Mouse (Mus musculus) C2C12 (cell line): ENCODE results near the gene Sptbn1. TPM values are rescaled to one million over a fixed set of nuclear protein-coding genes. Genes with fewer than 3 reads are reported as not detected.

Source experiments
- H3K27me3 ChIP-seq: one replicate; pipeline ENCODE4 v1.6.1; 2011; ENCODE audit not compliant: control insufficient read depth, insufficient read depth, insufficient read length
- H3K36me3 ChIP-seq: one replicate; pipeline ENCODE4 v1.6.1; 2011; ENCODE audit not compliant: control insufficient read depth, insufficient read depth
- H3K4me3 ChIP-seq: one replicate; pipeline ENCODE4 v1.5.1; 2011; ENCODE audit warnings: mild to moderate bottlenecking, control low read depth; ENCODE audit not compliant: poor library complexity, insufficient read depth, severe bottlenecking
- H3K79me2 ChIP-seq: one replicate; pipeline ENCODE4 v1.6.1; 2011; ENCODE audit not compliant: control insufficient read depth, insufficient read depth
- H3K79me3 ChIP-seq: one replicate; pipeline ENCODE4 v1.6.1; 2011; ENCODE audit warnings: low read depth, control low read depth
- H3ac ChIP-seq: one replicate; pipeline ENCODE3; 2011; ENCODE audit warnings: low read depth; ENCODE audit not compliant: control insufficient read depth, insufficient read length
- CEBPB ChIP-seq: IDR thresholded peaks from one replicate; pipeline ENCODE4 v1.6.1; 2011; ENCODE audit warnings: low read depth, mild to moderate bottlenecking, control low read depth, moderate library complexity
- CTCF ChIP-seq: IDR thresholded peaks from one replicate; pipeline ENCODE4 v1.5.1; 2011; ENCODE audit not compliant: control insufficient read depth, insufficient read depth, insufficient read length
- FOSL1 ChIP-seq: IDR thresholded peaks from one replicate; pipeline ENCODE4 v1.8.0; 2011; ENCODE audit warnings: mild to moderate bottlenecking, low read length; ENCODE audit not compliant: poor library complexity, insufficient read depth, severe bottlenecking
- MAX ChIP-seq: IDR thresholded peaks from one replicate; pipeline ENCODE4 v1.6.1; 2011; ENCODE audit warnings: mild to moderate bottlenecking, control low read depth
- MYOD1 ChIP-seq: IDR thresholded peaks from one replicate; pipeline ENCODE4 v1.6.1; 2011; ENCODE audit warnings: low read depth; ENCODE audit not compliant: control insufficient read depth, insufficient read length
- MYOG ChIP-seq: IDR thresholded peaks from one replicate; pipeline ENCODE4 v1.6.1; 2011; ENCODE audit not compliant: control insufficient read depth, insufficient read length; ENCODE audit errors: extremely low read depth
- USF1 ChIP-seq: IDR thresholded peaks from one replicate; pipeline ENCODE4 v1.6.1; 2011; ENCODE audit warnings: low read depth, mild to moderate bottlenecking, control low read depth, moderate library complexity
- long read RNA-seq, 2 experiments: library from polyadenylated mRNA; unstranded; transcript quantifications; one replicate each; pipeline ENCODE4 v2.0.0; 2019 to 2020
- polyA plus RNA-seq: library from polyadenylated mRNA; unstranded; fragments of >200 nt; fragmentation: generic; extraction: Trizol; gene quantifications from one replicate; pipeline ENCODE4 v1.2.1, GENCODE M21; 2012; ENCODE audit warnings: missing spikeins

Sptbn1 gene
- polyA plus RNA-seq, result 50.2 TPM
- long read RNA-seq, experiment 1, partial matches to known transcripts, result 24 of 34 reads
- long read RNA-seq, experiment 1, other reads (novel, unspliced or antisense), result 10 of 34 reads
- long read RNA-seq, experiment 2, full-length matches to known transcripts, result 1 of 98 reads
- long read RNA-seq, experiment 2, partial matches to known transcripts, result 87 of 98 reads
- long read RNA-seq, experiment 2, other reads (novel, unspliced or antisense), result 10 of 98 reads

DNA sequence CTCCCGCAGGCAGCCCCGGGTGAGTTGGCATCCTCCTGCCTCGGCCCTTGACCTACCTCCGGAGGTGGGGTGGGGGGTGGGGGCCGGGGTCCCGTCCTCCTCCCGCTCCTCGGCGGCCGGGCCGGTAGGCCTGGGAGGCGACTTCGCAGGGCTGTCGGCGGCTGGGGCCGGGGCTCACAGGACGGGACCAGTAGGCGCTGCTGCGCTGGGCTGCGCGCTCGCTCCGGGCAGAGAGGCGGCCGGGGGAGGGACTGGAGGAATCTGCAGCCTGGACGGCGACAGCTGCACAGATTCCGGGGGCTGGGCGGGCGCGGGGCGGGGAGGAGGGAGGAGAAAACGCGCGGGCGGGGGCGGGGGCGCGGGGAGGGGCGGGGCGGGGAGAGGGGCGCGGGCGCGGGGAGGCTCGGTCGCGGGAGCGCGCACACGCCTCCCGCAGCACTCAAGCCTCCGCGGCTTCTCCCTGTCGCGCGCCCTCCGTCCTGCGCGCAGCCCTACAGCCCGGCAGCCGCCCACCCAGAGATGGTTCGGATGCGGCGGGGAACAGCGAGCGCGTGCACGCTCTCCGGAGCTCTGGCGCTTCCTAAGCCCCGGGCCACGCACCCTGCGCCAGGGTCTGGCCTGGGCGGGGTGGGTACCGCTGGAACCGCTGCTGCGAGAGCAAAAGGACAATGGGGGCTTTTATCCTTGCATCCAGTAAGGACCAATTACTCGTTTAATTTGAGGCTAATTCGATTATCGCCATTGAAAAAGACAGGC, at the start of gene Sptbn1:
TSS of gene Sptbn1 (minus strand) at position 284 of the 756 bp plus-strand sequence.
- Histone ChIP-seq H3K4me3 (peak within 1 kb of the TSS; percentile 88), H3K27me3 (no peaks in the 10 kb centered on the region), H3K79me2 (peaks cover 50% of the 10 kb centered on the region), H3ac (peak within 1 kb of the TSS; percentile 71), H3K79me3 (peaks cover 43% of the 10 kb centered on the region), H3K36me3 (no peaks in the 10 kb centered on the region)
- no peak for TF ChIP-seq CTCF
- TF ChIP-seq MYOG, result no peak
- TF ChIP-seq MYOD1, result peak; percentile 58

DNA sequence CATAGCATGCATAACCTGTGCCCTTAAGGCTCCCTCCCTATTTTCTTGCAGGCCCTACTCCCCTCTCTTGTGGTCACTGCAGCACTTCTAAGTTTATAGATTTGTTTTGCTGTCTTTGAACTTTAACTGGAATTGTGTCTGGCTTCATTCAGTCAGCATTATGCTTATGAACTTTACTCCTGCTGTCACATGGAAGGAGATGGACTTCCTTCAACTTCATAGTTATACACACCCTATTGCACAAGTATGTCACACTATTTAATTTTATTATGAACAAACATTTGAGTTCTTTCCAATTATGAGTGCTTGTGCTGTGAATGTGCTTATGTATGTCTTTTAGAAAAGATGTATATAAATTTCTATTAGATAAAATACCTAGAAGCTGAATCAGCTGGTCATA, 26.3 kb upstream of the Sptbn1 start:
- TF ChIP-seq CEBPB (no peak), MAX (no peak), USF1 (no peak), MYOD1 (no peak), CTCF (no peak), MYOG (no peak), FOSL1 (no peak)
- Histone ChIP-seq H3ac (no peak overlapping the region), H3K36me3 (no peaks in the 10 kb centered on the region), H3K4me3 (no peak overlapping the region), H3K79me2 (no peaks in the 10 kb centered on the region), H3K27me3 (no peaks in the 10 kb centered on the region), H3K79me3 (no peaks in the 10 kb centered on the region)

DNA sequence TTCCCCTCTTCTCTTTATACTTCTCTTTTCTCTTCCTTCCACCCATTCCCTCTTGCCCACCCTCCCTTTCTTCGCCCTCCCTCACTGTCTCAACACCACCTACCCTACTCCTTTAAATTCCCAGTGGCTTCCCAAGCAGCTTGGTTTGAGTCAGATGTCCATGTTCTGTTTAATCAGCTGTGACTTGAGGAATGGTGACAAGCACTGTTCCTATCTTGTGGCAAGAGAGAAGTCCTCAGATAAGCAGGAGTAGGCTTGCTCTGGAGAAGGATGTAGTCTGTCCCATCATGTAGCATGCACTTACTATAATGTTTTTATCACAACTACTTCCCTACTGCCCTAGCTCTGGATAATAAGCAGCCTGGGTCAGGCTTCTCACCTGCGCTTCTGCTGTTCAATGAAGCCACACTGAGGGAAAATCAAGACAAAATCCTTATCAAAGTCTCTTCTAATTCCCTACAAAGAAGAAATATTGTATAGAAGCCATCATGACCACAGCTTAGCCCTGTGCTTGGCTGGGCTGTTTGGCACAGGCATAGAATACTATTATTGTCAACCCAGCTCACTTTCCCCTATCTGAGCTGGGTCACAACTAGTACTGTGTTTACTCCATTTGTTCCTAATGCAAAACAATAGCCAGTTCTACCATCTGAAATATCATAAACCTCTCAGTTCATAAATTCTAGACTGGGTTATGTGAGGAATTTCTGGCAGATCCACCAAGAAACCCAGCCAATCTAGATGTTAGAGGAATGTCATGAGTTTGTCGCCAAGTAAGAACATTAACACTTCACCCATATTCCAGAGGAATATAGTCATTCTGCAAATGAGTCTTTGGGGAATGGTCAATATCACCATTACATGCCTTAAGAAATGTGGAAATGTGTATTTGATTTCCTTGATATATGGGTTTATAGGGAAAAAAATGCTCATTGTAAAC, 24.5 kb upstream of the Sptbn1 start:
- no peaks in the 10 kb centered on the region for H3K27me3 ChIP-seq
- H3K4me3 ChIP-seq, result no peak overlapping the region
- no peaks in the 10 kb centered on the region for H3K79me3 ChIP-seq
- H3K36me3 ChIP-seq, result no peaks in the 10 kb centered on the region
- H3ac ChIP-seq, result no peak overlapping the region
- TF ChIP-seq CTCF (no peak), USF1 (no peak), FOSL1 (no peak), MYOD1 (no peak), CEBPB (no peak)
- H3K79me2 ChIP-seq, result no peaks in the 10 kb centered on the region

DNA sequence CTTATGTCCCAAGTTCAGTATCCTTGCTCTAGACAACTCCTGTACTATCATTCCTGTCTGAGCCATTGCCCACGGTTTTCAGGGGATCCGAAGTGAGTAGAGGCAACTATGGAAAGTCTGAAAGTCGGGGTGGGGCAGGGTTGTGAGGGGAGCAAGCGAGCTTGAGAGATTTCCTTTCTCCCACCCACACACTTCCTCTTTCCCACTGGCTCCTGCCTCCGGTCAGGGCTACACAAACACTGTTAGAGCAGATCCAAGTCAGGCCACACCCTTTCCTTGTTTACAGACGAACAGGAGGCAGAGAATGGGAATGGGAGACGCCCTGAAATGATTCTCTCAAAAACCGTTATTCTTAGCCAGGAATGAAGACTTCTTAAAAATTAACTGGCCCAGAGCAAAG, 23.2 kb upstream of the Sptbn1 start:
- Histone ChIP-seq H3K4me3 (no peak overlapping the region), H3K36me3 (no peaks in the 10 kb centered on the region), H3K27me3 (no peaks in the 10 kb centered on the region), H3K79me2 (no peaks in the 10 kb centered on the region), H3ac (no peak overlapping the region), H3K79me3 (no peaks in the 10 kb centered on the region)
- no peak for TF ChIP-seq MYOG
- TF ChIP-seq CEBPB, result no peak
- TF ChIP-seq MAX, result no peak
- no peak for TF ChIP-seq MYOD1
- TF ChIP-seq FOSL1, result no peak
- TF ChIP-seq USF1, result no peak
- TF ChIP-seq CTCF, result no peak

DNA sequence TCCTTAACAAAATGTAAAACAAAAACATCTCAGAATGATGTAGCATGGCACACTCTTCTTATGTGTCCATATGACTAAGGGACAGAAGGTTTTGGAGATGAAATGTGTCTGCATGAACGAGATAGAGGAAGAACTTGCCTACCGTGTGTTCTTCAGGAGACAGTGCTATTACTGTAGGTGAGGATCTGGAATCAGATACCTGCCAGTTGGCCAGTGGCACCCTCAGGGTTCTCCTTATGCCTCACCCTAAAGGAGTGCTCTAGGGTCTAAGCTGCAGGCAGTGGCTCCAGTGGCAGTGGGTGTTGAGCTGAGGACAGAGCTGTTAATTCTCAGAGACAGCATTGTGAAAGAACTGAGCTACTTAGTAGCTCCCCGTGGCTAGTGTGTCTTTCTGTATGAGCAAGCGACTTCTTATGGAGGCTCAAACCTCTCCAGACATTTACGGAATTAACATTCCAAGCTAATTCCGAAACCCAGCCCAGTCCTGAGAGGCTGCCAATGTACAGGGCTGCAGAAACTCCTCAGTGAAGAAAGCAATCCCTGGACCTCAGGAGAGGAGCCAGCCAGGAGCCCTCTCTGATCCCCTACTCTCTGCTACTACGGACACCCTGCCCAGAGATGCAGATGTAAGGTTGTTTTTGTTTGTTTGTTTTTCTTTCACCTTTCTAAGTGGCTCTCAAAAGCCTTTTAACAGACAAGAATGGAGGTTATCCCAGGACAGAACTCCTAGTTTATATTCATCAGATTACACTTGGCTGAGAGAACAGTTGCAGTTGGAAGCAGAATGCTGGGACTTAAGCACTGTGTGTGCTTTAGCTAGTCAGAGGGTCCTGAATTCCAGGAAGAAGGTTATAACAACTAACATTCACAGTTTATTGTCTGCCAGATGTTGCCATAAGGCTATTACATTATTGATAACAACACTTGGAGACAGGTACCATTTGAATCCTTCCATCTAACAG, 21.8 kb upstream of the Sptbn1 start:
- TF ChIP-seq MYOG, result no peak
- no peak for TF ChIP-seq FOSL1
- TF ChIP-seq CTCF, result no peak
- TF ChIP-seq CEBPB, result no peak
- no peak for TF ChIP-seq MYOD1
- no peak for TF ChIP-seq USF1
- TF ChIP-seq MAX, result no peak
- Histone ChIP-seq H3K4me3 (no peak overlapping the region), H3K36me3 (no peaks in the 10 kb centered on the region), H3K79me3 (no peaks in the 10 kb centered on the region), H3ac (no peak overlapping the region), H3K27me3 (no peaks in the 10 kb centered on the region), H3K79me2 (no peaks in the 10 kb centered on the region)
